Mouse (Mus musculus): Measurements from ENCODE around the gene Slc13a5.

DNA sequence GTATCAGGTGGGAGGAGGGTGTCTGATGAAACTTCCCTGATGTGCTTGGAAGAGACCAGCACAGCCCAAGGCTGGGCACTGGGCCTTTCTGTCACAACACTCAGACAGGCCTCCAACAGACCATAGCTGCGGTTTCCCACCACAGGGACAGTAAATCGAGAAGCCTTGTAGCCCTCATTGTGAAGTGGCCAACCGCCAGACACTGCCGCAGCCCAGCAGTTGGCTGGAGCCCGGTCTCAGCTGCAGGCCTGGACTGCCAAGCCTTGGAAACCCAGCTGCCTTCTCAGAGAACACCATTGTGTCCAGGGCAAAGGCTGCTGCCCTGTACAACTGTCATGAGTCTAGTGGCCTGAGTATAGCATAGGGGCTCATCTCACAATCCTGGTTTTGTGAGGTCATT is 33.0 kb downstream of the Slc13a5 start:
- TF ChIP-seq CTCF (IDR thresholded peaks at IDR 0.05) = no peak
- no peak for TF ChIP-seq EP300 (IDR thresholded peaks at IDR 0.05)
